Mouse (Mus musculus) limb, embryonic 14.5 days (tissue): Measurements from ENCODE around the gene Supt6. TPM values are rescaled to one million over a fixed set of nuclear protein-coding genes. Genes with fewer than 3 reads are reported as not detected.
A peak's percentile ranks its signal among the peaks of the same experiment; 100 is the strongest.

Experiments
- ATAC-seq: fragments of 200-750 bp; cut with Nextera tagmentation; 2 replicates; pipeline ENCODE4 v1.8.0; 2017; ENCODE audit warnings: low read depth, moderate number of reproducible peaks, moderate TSS enrichment; ENCODE audit not compliant: low FRiP score
- DNase-seq: peaks from one replicate; pipeline ENCODE4 v3.0.0-alpha.2; 2015; ENCODE audit warnings: low spot score
- H3K27ac ChIP-seq: fragments of 300-500 bp; sonication (generic); replicated peaks from 2 replicates; pipeline ENCODE4 v1.5.1; 2014; ENCODE audit warnings: low read depth, mild to moderate bottlenecking, low read length, moderate library complexity, mixed read lengths
- H3K27me3 ChIP-seq: fragments of 300-500 bp; sonication (generic); 2 replicates; pipeline ENCODE4 v1.6.1; 2014; ENCODE audit warnings: low read length, mixed read lengths; ENCODE audit not compliant: control insufficient read depth, insufficient read depth
- H3K36me3 ChIP-seq: fragments of 300-500 bp; sonication (generic); 2 replicates; pipeline ENCODE4 v1.6.1; 2014; ENCODE audit warnings: mild to moderate bottlenecking, low read length, moderate library complexity, mixed read lengths; ENCODE audit not compliant: control insufficient read depth, insufficient read depth
- H3K4me1 ChIP-seq: fragments of 300-500 bp; sonication (generic); 2 replicates; pipeline ENCODE4 v1.6.1; 2014; ENCODE audit warnings: antibody characterized with exemption, low read length, mixed read lengths; ENCODE audit not compliant: control insufficient read depth, insufficient read depth
- H3K4me2 ChIP-seq: fragments of 300-500 bp; sonication (generic); replicated peaks from 2 replicates; pipeline ENCODE4 v1.6.1; 2014; ENCODE audit warnings: low read depth, mild to moderate bottlenecking, low read length, moderate library complexity; ENCODE audit not compliant: severe bottlenecking
- H3K4me3 ChIP-seq: fragments of 300-500 bp; sonication (generic); replicated peaks from 2 replicates; pipeline ENCODE4 v1.5.1; 2014; ENCODE audit warnings: low read length
- H3K9ac ChIP-seq: fragments of 300-500 bp; sonication (generic); 2 replicates; pipeline ENCODE4 v1.6.1; 2014; ENCODE audit warnings: mild to moderate bottlenecking, low read depth, low read length, moderate library complexity; ENCODE audit not compliant: severe bottlenecking
- H3K9me3 ChIP-seq: fragments of 300-500 bp; sonication (generic); 2 replicates; pipeline ENCODE4 v1.6.1; 2016; ENCODE audit warnings: low read length; ENCODE audit not compliant: control insufficient read depth
- POLR2A ChIP-seq: fragments of 200-500 bp; IDR thresholded peaks from 2 replicates; pipeline ENCODE4 v1.8.0; 2012; ENCODE audit warnings: inconsistent platforms, mild to moderate bottlenecking, moderate library complexity, borderline replicate concordance; ENCODE audit not compliant: insufficient read depth, insufficient read length; ENCODE audit errors: extremely low read depth
- WGBS: fragments of 180-500 bp; shearing (Covaris S2); extraction: QIAGEN DNeasy Blood & Tissue Kit; methylation state at CpG from one replicate; pipeline ENCODE4 v1.1.7; 2014; 5-methylcytosine and 5-hydroxymethylcytosine counted together
- polyA plus RNA-seq, 2 experiments: library from polyadenylated mRNA; depleted of rRNA in 1 of 2; stranded (reverse) in 1 of 2; unstranded in 1 of 2; fragments of >200 nt; fragmentation: Nextera tagmentation in 1 of 2; extraction: Ambion mirVana in 1 of 2; gene quantifications; 2 replicates each; pipeline versions ENCODE4 v1.2.1 to v1.2.3; 2012 to 2014

Supt6 gene
- polyA plus RNA-seq, 2 experiments: 27.7 to 30.6 TPM

DNA sequence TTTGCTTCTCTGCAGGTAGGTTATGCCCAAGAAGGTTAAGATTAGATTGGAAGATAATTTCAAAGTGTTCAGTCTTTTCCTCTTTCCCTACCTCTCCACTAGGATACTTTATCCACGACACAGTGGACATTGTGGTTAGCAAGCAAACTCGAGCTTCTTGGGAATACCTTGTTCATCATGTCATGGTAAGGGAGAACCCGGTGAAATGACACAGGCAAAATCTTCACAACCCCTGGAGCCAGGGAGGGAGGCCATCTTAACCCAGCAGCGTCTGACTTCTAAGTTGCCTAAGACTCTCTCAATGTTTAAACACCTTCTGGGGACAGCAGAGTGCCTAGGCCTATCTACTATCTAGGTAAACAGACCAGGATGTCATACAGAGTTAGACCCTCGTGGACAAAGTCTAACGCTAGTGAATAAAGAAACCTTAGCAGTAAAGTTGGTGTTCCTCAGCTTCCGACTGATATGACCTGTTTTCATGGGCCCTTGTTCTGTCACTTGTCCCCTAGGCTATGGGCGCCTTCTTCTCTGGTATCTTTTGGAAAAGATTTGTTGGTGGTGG lies 66.3 kb downstream of the Supt6 start:
- peaks cover 39% of the 10 kb centered on the region for H3K4me1 ChIP-seq
- no peak for TF ChIP-seq POLR2A
- H3K27me3 ChIP-seq: no peaks in the 10 kb centered on the region
- H3K27ac ChIP-seq: peak overlapping the region; percentile 94
- peak overlapping the region; percentile 46 for H3K4me3 ChIP-seq
- no peak for DNase-seq
- no peak overlapping the region; the same call in 1 of the 2 replicates for H3K9ac ChIP-seq
- H3K9me3 ChIP-seq: no peaks in the 10 kb centered on the region
- no peak for ATAC-seq
- 27% methylated on average over 8 of the region's 8 CpGs for WGBS
- H3K36me3 ChIP-seq: peaks cover 31% of the 10 kb centered on the region
- peak overlapping the region; percentile 97 for H3K4me2 ChIP-seq

- H3K4me1 ChIP-seq: peaks cover 38% of the 10 kb centered on the region
- H3K4me3 ChIP-seq: peak overlapping the region; percentile 46
- H3K36me3 ChIP-seq: peaks cover 31% of the 10 kb centered on the region
- TF ChIP-seq POLR2A: peak; percentile 25; the same call in 1 of the 2 replicates
- ATAC-seq (no peak; the same call in 1 of the 2 replicates), DNase-seq (peak; percentile 85)
- no peaks in the 10 kb centered on the region for H3K9me3 ChIP-seq
- peak overlapping the region; percentile 97 for H3K4me2 ChIP-seq
- H3K27me3 ChIP-seq: no peaks in the 10 kb centered on the region
- 1% methylated on average over 26 of the region's 29 CpGs for WGBS
- H3K9ac ChIP-seq: peak overlapping the region; percentile 72
- H3K27ac ChIP-seq: peak overlapping the region; percentile 94
Measured at GRCm38 (mm10) chr11:78178859-78179437, 66.8 kb downstream of the Supt6 start.

DNA sequence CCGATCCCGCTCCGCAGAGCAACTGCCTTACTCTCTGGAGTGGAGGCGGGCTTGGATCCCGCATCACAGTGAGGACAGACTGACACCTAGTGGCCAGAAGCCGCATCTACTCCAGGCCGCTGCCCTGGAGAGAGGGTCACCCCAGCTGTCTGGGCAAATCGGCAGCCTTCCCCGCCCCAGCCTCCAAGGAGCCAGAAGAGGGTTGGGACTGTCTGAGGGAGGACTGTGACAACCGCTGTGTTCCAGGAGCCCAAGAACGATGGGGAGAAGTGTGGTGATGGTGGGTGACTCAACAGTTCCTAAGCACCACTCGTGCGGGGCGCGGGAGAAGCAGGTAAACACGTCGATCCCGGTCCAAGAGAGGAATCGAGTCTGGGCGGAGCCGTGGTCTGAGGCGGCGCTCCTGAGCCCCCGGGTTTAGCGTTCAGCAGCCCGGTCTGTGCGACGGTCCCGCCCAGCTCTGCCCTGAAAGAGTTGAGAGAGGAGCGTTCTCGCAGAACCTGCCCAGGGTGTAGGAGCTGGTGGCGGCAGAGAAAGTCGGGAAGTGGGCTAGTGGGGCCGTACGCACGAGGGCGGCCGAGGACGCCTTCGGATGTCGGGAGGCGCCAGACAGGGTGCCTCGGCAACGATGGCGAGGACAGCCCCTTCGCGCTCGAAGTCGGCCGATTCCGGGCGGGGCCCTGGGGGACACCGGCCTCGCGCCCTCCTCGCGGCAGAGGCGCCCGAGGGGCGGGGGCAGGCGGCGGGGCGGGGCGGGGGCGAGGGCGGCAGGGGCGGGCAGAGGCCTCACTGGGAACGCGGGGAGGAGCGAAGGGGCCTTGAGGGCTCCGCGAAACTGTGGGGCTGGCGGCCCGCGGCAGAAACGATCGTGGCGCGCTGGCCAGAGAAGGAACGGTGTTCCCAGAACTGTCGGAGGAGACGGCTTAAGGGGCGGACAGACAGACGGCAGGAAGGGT lies 67.6 kb downstream of the Supt6 start:
- no peak for TF ChIP-seq POLR2A
- Histone ChIP-seq H3K36me3 (peaks cover 31% of the 10 kb centered on the region), H3K27me3 (no peaks in the 10 kb centered on the region), H3K9me3 (no peaks in the 10 kb centered on the region), H3K4me2 (peak overlapping the region; percentile 97), H3K4me1 (peaks cover 36% of the 10 kb centered on the region), H3K9ac (peak overlapping the region; percentile 72), H3K27ac (peak overlapping the region; percentile 94), H3K4me3 (peak overlapping the region; percentile 46)
- ATAC-seq (peak; percentile 86), DNase-seq (peak; percentile 95)
- WGBS: 0% methylated on average over 50 of the region's 84 CpGs

- Histone ChIP-seq H3K9me3 (no peaks in the 10 kb centered on the region), H3K27ac (0 out of 2 replicates have a peak overlapping the region, but pooled peaks have one; percentile 48), H3K9ac (peak overlapping the region; percentile 40; the same call in 1 of the 2 replicates), H3K4me3 (peak overlapping the region; percentile 46), H3K36me3 (peaks cover 34% of the 10 kb centered on the region), H3K27me3 (no peaks in the 10 kb centered on the region), H3K4me2 (peak overlapping the region; percentile 97), H3K4me1 (peaks cover 36% of the 10 kb centered on the region)
- DNase-seq: no peak
- 1% methylated on average over 10 of the region's 10 CpGs for whole genome bisulfite sequencing
- no peak for ATAC-seq
- TF ChIP-seq POLR2A: no peak
Measured at GRCm38 (mm10) chr11:78177437-78177836, 68.3 kb downstream of the Supt6 start.

- H3K9ac ChIP-seq: peak overlapping the region; percentile 40; the same call in 1 of the 2 replicates
- peak overlapping the region; percentile 46 for H3K4me3 ChIP-seq
- peak overlapping the region; percentile 48; the same call in 1 of the 2 replicates for H3K27ac ChIP-seq
- no peaks in the 10 kb centered on the region for H3K9me3 ChIP-seq
- ATAC-seq: no peak
- no peaks in the 10 kb centered on the region for H3K27me3 ChIP-seq
- DNase-seq: no peak
- WGBS: 2% methylated on average over 23 of the region's 23 CpGs
- H3K4me1 ChIP-seq: peaks cover 31% of the 10 kb centered on the region
- TF ChIP-seq POLR2A: no peak
- peak overlapping the region; percentile 97 for H3K4me2 ChIP-seq
- peaks cover 33% of the 10 kb centered on the region for H3K36me3 ChIP-seq
Measured at GRCm38 (mm10) chr11:78176905-78177331, 68.9 kb downstream of the Supt6 start.
